Mouse (Mus musculus): ENCODE results near the gene Thsd4. TPM values are rescaled to one million over a fixed set of nuclear protein-coding genes. Genes with fewer than 3 reads are reported as not detected.

Thsd4 gene
- polyA plus RNA-seq, 1 experiment from 2014 or later: 5.0 TPM

- WGBS: 94% methylated on average over 9 of the region's 9 CpGs
- no peak overlapping the region for H3K4me2 ChIP-seq (ENCODE audit: low read length)
- ATAC-seq: no peak
- H3K4me1 ChIP-seq (replicated peaks; ENCODE audit: control insufficient read depth, insufficient read depth, low read length): no peaks in the 10 kb centered on the region
- H3K27ac ChIP-seq (ENCODE audit: low read length): no peak overlapping the region
- no peaks in the 10 kb centered on the region for H3K36me3 ChIP-seq (ENCODE audit: control insufficient read depth, insufficient read depth)
- H3K9ac ChIP-seq (replicated peaks; ENCODE audit: low read depth, low read length): no peak overlapping the region
- no peaks in the 10 kb centered on the region for H3K9me3 ChIP-seq (ENCODE audit: control insufficient read depth, low read length)
- H3K4me3 ChIP-seq (replicated peaks; ENCODE audit: low read length): no peak overlapping the region
- no peaks in the 10 kb centered on the region for H3K27me3 ChIP-seq (replicated peaks; ENCODE audit: control insufficient read depth, insufficient read depth, low read length)
Measured at GRCm38 (mm10) chr9:60115306-60115705, 406.5 kb downstream of the Thsd4 start.

DNA sequence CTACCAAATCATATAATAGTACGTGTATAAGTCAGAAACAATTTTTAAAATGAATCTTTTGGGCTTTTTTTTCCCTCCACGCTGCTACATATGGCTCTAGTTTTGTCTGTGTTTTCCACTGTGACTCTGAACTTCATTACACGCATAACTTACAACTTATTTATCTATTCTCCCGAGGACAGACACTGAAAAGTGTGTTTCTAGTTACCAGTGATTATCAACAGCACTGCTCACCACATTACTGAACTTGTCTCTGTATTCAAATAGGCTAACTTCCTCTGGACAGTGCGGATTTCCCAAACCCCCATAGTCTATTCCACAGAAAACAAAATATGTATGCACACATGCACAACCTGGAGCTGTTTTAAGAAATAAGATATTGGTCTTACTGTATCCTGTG is 411.6 kb downstream of the Thsd4 start:
- no peak overlapping the region for H3K27ac ChIP-seq (ENCODE audit: low read length)
- H3K9me3 ChIP-seq (ENCODE audit: control insufficient read depth, low read length): no peaks in the 10 kb centered on the region
- 87% methylated on average over 5 of the region's 5 CpGs for WGBS
- no peak overlapping the region for H3K9ac ChIP-seq (replicated peaks; ENCODE audit: low read depth, low read length)
- H3K27me3 ChIP-seq (replicated peaks; ENCODE audit: control insufficient read depth, insufficient read depth, low read length): no peaks in the 10 kb centered on the region
- H3K4me3 ChIP-seq (replicated peaks; ENCODE audit: low read length): no peak overlapping the region
- no peak for ATAC-seq
- H3K36me3 ChIP-seq (ENCODE audit: control insufficient read depth, insufficient read depth): no peaks in the 10 kb centered on the region
- H3K4me2 ChIP-seq (ENCODE audit: low read length): no peak overlapping the region
- H3K4me1 ChIP-seq (replicated peaks; ENCODE audit: control insufficient read depth, insufficient read depth, low read length): no peaks in the 10 kb centered on the region

DNA sequence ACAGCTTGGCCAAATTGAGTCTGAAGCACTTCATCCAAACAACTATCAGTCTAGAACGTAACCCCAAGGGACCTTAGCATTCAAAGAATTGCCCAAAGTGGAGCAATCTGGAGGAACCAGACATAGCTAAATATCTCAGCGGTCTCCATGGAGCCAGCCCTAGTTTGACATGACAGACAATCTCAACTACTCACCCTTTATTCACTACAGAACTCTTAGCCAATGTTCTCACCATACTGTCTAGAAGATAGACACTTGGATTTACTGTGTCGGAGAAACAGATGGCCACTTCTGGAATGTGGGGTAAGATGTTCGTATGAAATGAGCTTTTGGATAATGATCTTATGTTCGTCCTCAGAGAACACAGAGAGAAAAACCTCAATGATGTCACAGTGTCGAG is 415.2 kb downstream of the Thsd4 start:
- no peak for ATAC-seq
- no peaks in the 10 kb centered on the region for H3K36me3 ChIP-seq (ENCODE audit: control insufficient read depth, insufficient read depth)
- no peaks in the 10 kb centered on the region for H3K9me3 ChIP-seq (ENCODE audit: control insufficient read depth, low read length)
- no peak overlapping the region for H3K9ac ChIP-seq (replicated peaks; ENCODE audit: low read depth, low read length)
- H3K4me3 ChIP-seq (replicated peaks; ENCODE audit: low read length): no peak overlapping the region
- no peaks in the 10 kb centered on the region for H3K27me3 ChIP-seq (replicated peaks; ENCODE audit: control insufficient read depth, insufficient read depth, low read length)
- H3K4me2 ChIP-seq (ENCODE audit: low read length): no peak overlapping the region
- no peaks in the 10 kb centered on the region for H3K4me1 ChIP-seq (replicated peaks; ENCODE audit: control insufficient read depth, insufficient read depth, low read length)
- 86% methylated on average over 6 of the region's 6 CpGs for WGBS
- H3K27ac ChIP-seq (ENCODE audit: low read length): no peak overlapping the region

DNA sequence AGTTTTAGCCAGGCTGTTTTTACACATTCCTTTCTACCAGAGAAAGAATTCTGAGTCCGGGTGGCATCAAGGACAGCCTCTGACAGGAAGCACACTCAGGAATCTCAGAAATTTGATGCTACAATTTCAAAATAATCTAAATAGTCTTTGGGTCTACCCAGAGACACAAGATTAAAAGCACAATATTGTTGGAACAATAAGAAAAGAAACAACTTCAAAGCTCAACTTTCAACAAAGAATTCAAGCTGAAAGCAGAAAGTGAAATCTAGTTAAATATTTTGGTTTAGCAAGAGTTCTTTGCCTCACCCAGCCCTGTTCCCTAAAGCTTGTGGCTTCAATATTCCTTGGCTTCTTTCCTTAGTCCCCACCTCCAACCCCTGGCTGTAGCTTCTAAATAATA is 415.7 kb downstream of the Thsd4 start:
- H3K9ac ChIP-seq (replicated peaks; ENCODE audit: low read depth, low read length): no peak overlapping the region
- no peaks in the 10 kb centered on the region for H3K4me1 ChIP-seq (replicated peaks; ENCODE audit: control insufficient read depth, insufficient read depth, low read length)
- H3K4me2 ChIP-seq (ENCODE audit: low read length): no peak overlapping the region
- H3K36me3 ChIP-seq (ENCODE audit: control insufficient read depth, insufficient read depth): no peaks in the 10 kb centered on the region
- no peaks in the 10 kb centered on the region for H3K27me3 ChIP-seq (replicated peaks; ENCODE audit: control insufficient read depth, insufficient read depth, low read length)
- H3K4me3 ChIP-seq (replicated peaks; ENCODE audit: low read length): no peak overlapping the region
- ATAC-seq: no peak
- H3K27ac ChIP-seq (ENCODE audit: low read length): no peak overlapping the region
- 74% methylated on average over 1 of the region's 1 CpGs for WGBS
- no peaks in the 10 kb centered on the region for H3K9me3 ChIP-seq (ENCODE audit: control insufficient read depth, low read length)

DNA sequence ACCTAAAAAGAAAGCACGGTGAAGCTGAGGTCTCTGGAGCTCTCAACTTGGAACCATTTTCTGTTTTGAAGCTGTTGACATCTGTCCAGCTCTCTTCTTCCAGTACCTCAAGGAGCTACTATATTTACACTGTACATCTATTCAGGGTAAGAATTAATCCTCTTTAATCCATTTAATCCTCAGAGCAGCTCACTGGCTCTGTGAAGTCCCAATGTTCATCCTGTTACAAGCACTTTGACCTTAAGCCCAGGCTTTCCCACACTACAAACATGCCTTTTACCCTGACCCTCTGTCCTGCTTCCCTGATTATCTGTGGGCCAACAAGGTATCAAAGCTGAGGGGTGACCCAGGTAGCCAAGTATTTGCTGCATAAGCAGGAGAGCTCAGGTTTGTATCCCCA is 427.6 kb downstream of the Thsd4 start:
- 26% methylated on average over 1 of the region's 1 CpGs for WGBS
- H3K9ac ChIP-seq (replicated peaks; ENCODE audit: low read depth, low read length): no peak overlapping the region
- ATAC-seq: no peak

GRCm38 (mm10) chr9:60092428-60092827 is 429.4 kb downstream of the Thsd4 start:
- H3K9me3 ChIP-seq (ENCODE audit: control insufficient read depth, low read length): no peaks in the 10 kb centered on the region
- no peaks in the 10 kb centered on the region for H3K36me3 ChIP-seq (ENCODE audit: control insufficient read depth, insufficient read depth)
- 45% methylated on average over 5 of the region's 5 CpGs for WGBS
- no peak for ATAC-seq
- H3K27ac ChIP-seq (ENCODE audit: low read length): no peak overlapping the region
- H3K9ac ChIP-seq (replicated peaks; ENCODE audit: low read depth, low read length): no peak overlapping the region
- no peaks in the 10 kb centered on the region for H3K27me3 ChIP-seq (replicated peaks; ENCODE audit: control insufficient read depth, insufficient read depth, low read length)
- H3K4me1 ChIP-seq (replicated peaks; ENCODE audit: control insufficient read depth, insufficient read depth, low read length): no peaks in the 10 kb centered on the region
- H3K4me3 ChIP-seq (replicated peaks; ENCODE audit: low read length): no peak overlapping the region
- no peak overlapping the region for H3K4me2 ChIP-seq (ENCODE audit: low read length)

More for the DNA sequence above, 427.6 kb downstream of the Thsd4 start:
- H3K4me3 ChIP-seq (replicated peaks; ENCODE audit: low read length): no peak overlapping the region
- H3K27me3 ChIP-seq (replicated peaks; ENCODE audit: control insufficient read depth, insufficient read depth, low read length): no peaks in the 10 kb centered on the region
- no peaks in the 10 kb centered on the region for H3K9me3 ChIP-seq (ENCODE audit: control insufficient read depth, low read length)
- H3K4me1 ChIP-seq (replicated peaks; ENCODE audit: control insufficient read depth, insufficient read depth, low read length): no peaks in the 10 kb centered on the region
- H3K4me2 ChIP-seq (ENCODE audit: low read length): no peak overlapping the region
- no peak overlapping the region for H3K27ac ChIP-seq (ENCODE audit: low read length)
- H3K36me3 ChIP-seq (ENCODE audit: control insufficient read depth, insufficient read depth): no peaks in the 10 kb centered on the region

DNA sequence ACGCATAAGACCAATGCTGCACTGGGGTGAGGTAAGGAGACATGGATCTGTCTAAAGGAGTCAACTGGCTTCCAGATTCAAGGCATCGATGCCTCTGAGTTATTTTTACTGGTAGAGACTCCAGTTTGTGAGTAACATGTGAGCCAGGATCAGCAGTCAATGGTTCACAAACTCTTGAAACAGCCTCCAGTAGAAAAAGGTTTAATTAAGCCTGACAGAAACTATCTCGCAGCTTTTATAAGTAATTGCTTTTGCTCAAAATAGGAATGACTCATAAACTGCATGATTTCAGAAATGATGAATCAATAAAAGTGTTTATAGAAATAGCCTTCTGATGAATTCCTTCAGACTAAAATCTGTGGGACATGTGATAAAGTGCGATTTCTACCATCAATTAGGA is 432.4 kb downstream of the Thsd4 start:
- H3K4me2 ChIP-seq (ENCODE audit: low read length): no peak overlapping the region
- H3K27me3 ChIP-seq (replicated peaks; ENCODE audit: control insufficient read depth, insufficient read depth, low read length): no peaks in the 10 kb centered on the region
- no peak overlapping the region for H3K4me3 ChIP-seq (replicated peaks; ENCODE audit: low read length)
- ATAC-seq: no peak
- no peak overlapping the region for H3K9ac ChIP-seq (replicated peaks; ENCODE audit: low read depth, low read length)
- 90% methylated on average over 4 of the region's 4 CpGs for WGBS
- no peaks in the 10 kb centered on the region for H3K4me1 ChIP-seq (replicated peaks; ENCODE audit: control insufficient read depth, insufficient read depth, low read length)
- no peaks in the 10 kb centered on the region for H3K9me3 ChIP-seq (ENCODE audit: control insufficient read depth, low read length)
- no peaks in the 10 kb centered on the region for H3K36me3 ChIP-seq (ENCODE audit: control insufficient read depth, insufficient read depth)
- no peak overlapping the region for H3K27ac ChIP-seq (ENCODE audit: low read length)

GRCm38 (mm10) chr9:60088101-60088500 is 433.7 kb downstream of the Thsd4 start:
- H3K9ac ChIP-seq (replicated peaks; ENCODE audit: low read depth, low read length): no peak overlapping the region
- H3K4me1 ChIP-seq (replicated peaks; ENCODE audit: control insufficient read depth, insufficient read depth, low read length): no peaks in the 10 kb centered on the region
- ATAC-seq: no peak
- H3K9me3 ChIP-seq (ENCODE audit: control insufficient read depth, low read length): no peaks in the 10 kb centered on the region
- H3K36me3 ChIP-seq (ENCODE audit: control insufficient read depth, insufficient read depth): no peaks in the 10 kb centered on the region
- H3K27ac ChIP-seq (ENCODE audit: low read length): no peak overlapping the region
- no peak overlapping the region for H3K4me3 ChIP-seq (replicated peaks; ENCODE audit: low read length)
- no peaks in the 10 kb centered on the region for H3K27me3 ChIP-seq (replicated peaks; ENCODE audit: control insufficient read depth, insufficient read depth, low read length)
- WGBS: 44% methylated on average over 5 of the region's 5 CpGs
- no peak overlapping the region for H3K4me2 ChIP-seq (ENCODE audit: low read length)

GRCm38 (mm10) chr9:60082107-60082581 is 439.7 kb downstream of the Thsd4 start:
- no peak overlapping the region for H3K27ac ChIP-seq (ENCODE audit: low read length)
- H3K36me3 ChIP-seq (ENCODE audit: control insufficient read depth, insufficient read depth): no peaks in the 10 kb centered on the region
- no peak overlapping the region for H3K4me2 ChIP-seq (ENCODE audit: low read length)
- no peak overlapping the region for H3K4me3 ChIP-seq (replicated peaks; ENCODE audit: low read length)
- ATAC-seq: no peak
- WGBS: 22% methylated on average over 5 of the region's 5 CpGs
- no peaks in the 10 kb centered on the region for H3K9me3 ChIP-seq (ENCODE audit: control insufficient read depth, low read length)
- no peaks in the 10 kb centered on the region for H3K27me3 ChIP-seq (replicated peaks; ENCODE audit: control insufficient read depth, insufficient read depth, low read length)
- H3K9ac ChIP-seq (replicated peaks; ENCODE audit: low read depth, low read length): no peak overlapping the region
- H3K4me1 ChIP-seq (replicated peaks; ENCODE audit: control insufficient read depth, insufficient read depth, low read length): peaks cover 4% of the 10 kb centered on the region; the same call in 1 of the 2 replicates

DNA sequence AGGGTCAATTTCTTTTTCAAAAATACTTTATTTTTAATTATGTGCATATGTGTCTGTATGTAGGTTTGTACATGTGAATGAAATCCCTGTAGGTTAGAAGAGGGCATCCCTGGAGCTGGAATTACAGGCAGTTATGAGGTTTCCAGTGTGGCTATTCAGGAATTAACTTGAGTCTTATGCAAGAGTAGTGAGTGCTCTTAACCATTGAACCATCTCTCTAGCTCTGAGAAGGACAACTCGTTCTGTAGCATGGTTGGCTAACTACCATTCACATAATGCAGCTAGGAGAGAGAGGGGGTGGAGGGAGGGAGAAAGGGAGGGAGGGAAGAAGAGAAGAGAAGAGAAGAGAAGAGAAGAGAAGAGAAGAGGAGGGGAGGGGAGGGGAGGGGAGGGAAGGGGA is 444.1 kb downstream of the Thsd4 start:
- Histone ChIP-seq H3K9ac (replicated peaks; ENCODE audit: low read depth, low read length) (no peak overlapping the region), H3K27me3 (replicated peaks; ENCODE audit: control insufficient read depth, insufficient read depth, low read length) (no peaks in the 10 kb centered on the region), H3K4me3 (replicated peaks; ENCODE audit: low read length) (no peak overlapping the region), H3K4me1 (replicated peaks; ENCODE audit: control insufficient read depth, insufficient read depth, low read length) (peaks cover 4% of the 10 kb centered on the region; the same call in 1 of the 2 replicates), H3K27ac (ENCODE audit: low read length) (no peak overlapping the region), H3K36me3 (ENCODE audit: control insufficient read depth, insufficient read depth) (no peaks in the 10 kb centered on the region), H3K9me3 (ENCODE audit: control insufficient read depth, low read length) (no peaks in the 10 kb centered on the region), H3K4me2 (ENCODE audit: low read length) (no peak overlapping the region)
- no peak for ATAC-seq
- 59% methylated on average over 1 of the region's 1 CpGs for WGBS
